Mouse (Mus musculus) E14TG2a.4 (cell line): ENCODE results near the gene Lhb.

Experiments used
- CTCF ChIP-seq: conservative IDR thresholded peaks from 2 replicates; pipeline ENCODE4 v1.5.1; 2014; ENCODE audit warnings: low read length
- NANOG ChIP-seq: IDR thresholded peaks from 2 replicates; pipeline ENCODE4 v1.6.1; 2014; ENCODE audit warnings: borderline replicate concordance, low read length, mixed read lengths
- POU5F1 ChIP-seq: IDR thresholded peaks from 2 replicates; pipeline ENCODE4 v1.6.1; 2014; ENCODE audit warnings: low read length, borderline replicate concordance

DNA sequence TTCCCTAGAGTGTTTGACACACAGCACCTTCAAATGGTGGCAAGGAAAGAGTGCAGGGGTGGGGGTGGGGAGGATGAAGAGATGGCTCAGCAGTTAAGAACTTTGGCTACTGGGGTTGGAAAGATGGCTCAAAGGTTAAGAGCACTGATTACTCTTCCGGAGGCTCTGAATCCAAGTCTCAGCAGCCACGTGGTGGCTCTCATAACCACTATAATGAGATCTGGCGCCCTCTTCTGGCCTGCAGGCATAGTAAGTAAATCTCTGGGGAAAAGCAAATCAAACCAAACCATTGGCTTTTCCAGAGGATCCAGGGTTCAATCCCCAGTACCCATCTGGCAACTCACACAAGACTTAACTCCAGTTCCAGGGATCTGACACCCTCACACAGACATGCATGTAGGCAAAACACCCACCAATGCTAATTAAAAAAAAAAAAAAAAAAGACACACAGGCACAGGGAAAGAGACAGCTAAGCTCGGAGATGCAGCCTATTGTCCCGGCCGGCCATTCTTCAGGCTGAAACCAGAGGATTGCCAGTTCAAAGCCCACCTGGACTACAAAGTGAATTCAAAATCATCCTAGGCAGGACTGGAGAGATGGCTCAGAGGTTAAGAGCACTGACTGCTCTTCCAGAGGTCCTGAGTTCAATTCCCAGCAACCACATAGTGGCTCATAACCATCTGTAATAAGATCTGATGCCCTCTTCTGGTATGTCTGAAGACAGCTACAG, 16.9 kb upstream of the Lhb start:
- TF ChIP-seq CTCF (peak; percentile 52), POU5F1 (no peak), NANOG (no peak)
